Mouse (Mus musculus) liver, postnatal 0 days (tissue): Measurements from ENCODE around the gene Foxa3. TPM values are rescaled to one million over a fixed set of nuclear protein-coding genes. Genes with fewer than 3 reads are reported as not detected.
A peak's percentile ranks its signal among the peaks of the same experiment; 100 is the strongest.

Source experiments
- ATAC-seq: fragments of 200-750 bp; cut with Nextera tagmentation; 2 replicates; pipeline ENCODE4 v1.8.0; 2017; ENCODE audit warnings: mild to moderate bottlenecking, moderate library complexity
- DNase-seq: peaks from one replicate; pipeline ENCODE4 v3.0.0-alpha.2; 2016
- H3K27ac ChIP-seq: fragments of 300-500 bp; sonication (generic); 2 replicates; pipeline ENCODE4 v1.5.1; 2014; ENCODE audit warnings: antibody characterized with exemption, moderate library complexity, mild to moderate bottlenecking, low read depth
- H3K27me3 ChIP-seq: fragments of 300-500 bp; sonication (generic); 2 replicates; pipeline ENCODE4 v1.6.1; 2014; ENCODE audit warnings: low read length, control low read depth, mixed read lengths; ENCODE audit not compliant: insufficient read depth
- H3K36me3 ChIP-seq: fragments of 300-500 bp; sonication (generic); replicated peaks from 2 replicates; pipeline ENCODE4 v1.6.1; 2014; ENCODE audit warnings: mild to moderate bottlenecking, control low read depth, low read length, moderate library complexity, mixed read lengths; ENCODE audit not compliant: insufficient read depth
- H3K4me1 ChIP-seq: fragments of 300-500 bp; sonication (generic); 2 replicates; pipeline ENCODE4 v1.6.1; 2014; ENCODE audit warnings: antibody characterized with exemption, mild to moderate bottlenecking, control low read depth; ENCODE audit not compliant: insufficient read depth
- H3K4me2 ChIP-seq: fragments of 300-500 bp; sonication (generic); 2 replicates; pipeline ENCODE4 v1.6.1; 2014; ENCODE audit warnings: low read depth, mild to moderate bottlenecking, low read length, moderate library complexity, mixed read lengths
- H3K4me3 ChIP-seq: fragments of 300-500 bp; sonication (generic); 2 replicates; pipeline ENCODE4 v1.5.1; 2014; ENCODE audit warnings: low read depth, low read length
- H3K9ac ChIP-seq: fragments of 300-500 bp; sonication (generic); replicated peaks from 2 replicates; pipeline ENCODE4 v1.6.1; 2014; ENCODE audit warnings: mild to moderate bottlenecking, moderate library complexity
- H3K9me3 ChIP-seq: fragments of 300-500 bp; sonication (generic); 2 replicates; pipeline ENCODE4 v1.6.1; 2016; ENCODE audit warnings: mild to moderate bottlenecking, control low read depth, low read length, mixed read lengths
- CTCF ChIP-seq: sonication (generic); IDR thresholded peaks from 2 replicates; pipeline ENCODE4 v1.5.1; 2016; ENCODE audit warnings: antibody characterized with exemption, low read depth
- EP300 ChIP-seq: IDR thresholded peaks from 2 replicates; pipeline ENCODE4 v1.6.1; 2016; ENCODE audit warnings: antibody characterized with exemption, low read depth, mild to moderate bottlenecking
- WGBS: fragments of 180-500 bp; shearing (Covaris S2); extraction: QIAGEN DNeasy Blood & Tissue Kit; methylation state at CpG from one replicate; pipeline ENCODE4 v1.1.7; 2014; ENCODE audit not compliant: insufficient replicate concordance; 5-methylcytosine and 5-hydroxymethylcytosine counted together
- polyA plus RNA-seq: library from polyadenylated mRNA; unstranded; fragments of >200 nt; fragmentation: Nextera tagmentation; extraction: Ambion mirVana; gene quantifications from 2 replicates; pipeline ENCODE4 v1.2.1, GENCODE M21; 2015

Gene Foxa3
- polyA plus RNA-seq, 1 experiment from 2014 or later, result 61.0 TPM

DNA sequence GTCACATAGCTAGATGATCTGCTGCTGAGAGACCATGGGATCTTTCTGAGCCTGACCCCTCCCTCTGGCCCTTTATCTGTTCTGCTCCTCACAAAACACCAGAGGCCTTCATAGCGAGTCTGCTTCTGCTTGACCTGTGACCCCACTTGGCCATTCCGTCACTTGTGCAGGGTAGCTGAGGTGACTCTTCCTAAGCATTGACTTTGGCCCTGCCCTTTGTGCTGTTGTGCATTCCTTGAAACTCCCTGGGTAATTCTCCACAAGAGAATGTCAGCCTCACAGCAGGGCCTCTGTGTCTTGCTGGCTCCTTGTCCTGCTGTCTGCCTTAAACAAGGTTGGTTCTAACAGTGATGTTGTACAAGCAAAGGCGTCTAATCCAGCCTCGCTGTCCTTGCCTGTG lies 8.3 kb upstream of the Foxa3 start:
- 82% methylated on average over 4 of the region's 4 CpGs for WGBS
- H3K9ac ChIP-seq, result no peak overlapping the region
- H3K4me3 ChIP-seq, result no peak overlapping the region
- DNase-seq (no peak), ATAC-seq (no peak)
- no peaks in the 10 kb centered on the region for H3K27me3 ChIP-seq
- no peak overlapping the region for H3K27ac ChIP-seq
- no peak overlapping the region for H3K4me2 ChIP-seq
- H3K4me1 ChIP-seq, result peaks cover 7% of the 10 kb centered on the region; the same call in 1 of the 2 replicates
- H3K36me3 ChIP-seq, result peaks cover 58% of the 10 kb centered on the region
- no peaks in the 10 kb centered on the region for H3K9me3 ChIP-seq
- TF ChIP-seq EP300, result no peak
- TF ChIP-seq CTCF, result no peak

DNA sequence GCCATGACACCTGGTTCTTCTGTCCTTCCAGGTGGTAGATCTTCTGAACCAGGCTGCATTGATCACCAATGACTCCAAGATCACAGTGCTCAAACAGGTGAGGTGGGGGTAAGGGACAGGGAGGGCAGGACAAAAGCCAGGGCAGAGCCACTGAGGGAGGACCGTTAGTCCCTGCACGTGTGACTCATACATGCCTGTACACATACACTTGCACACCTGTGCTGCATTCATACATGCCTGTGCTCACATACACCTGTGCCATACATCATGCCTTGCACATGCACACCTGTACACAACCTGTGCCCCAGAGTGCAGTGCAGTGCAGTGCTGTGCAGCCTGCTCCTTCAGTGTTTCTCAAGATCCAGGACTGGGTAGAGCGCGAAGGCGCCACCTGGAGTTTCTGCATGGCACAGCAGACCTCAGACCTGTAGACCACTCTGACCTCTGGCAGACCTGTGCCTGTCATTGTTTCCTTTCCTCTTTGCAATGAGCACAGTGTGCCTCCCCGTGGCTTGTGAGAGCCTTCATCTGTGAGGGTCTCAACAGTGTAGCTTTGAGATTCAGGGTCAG lies 5.8 kb upstream of the Foxa3 start:
- no peak for ATAC-seq
- DNase-seq, result peak; percentile 70
- peaks cover 41% of the 10 kb centered on the region for H3K36me3 ChIP-seq

DNA sequence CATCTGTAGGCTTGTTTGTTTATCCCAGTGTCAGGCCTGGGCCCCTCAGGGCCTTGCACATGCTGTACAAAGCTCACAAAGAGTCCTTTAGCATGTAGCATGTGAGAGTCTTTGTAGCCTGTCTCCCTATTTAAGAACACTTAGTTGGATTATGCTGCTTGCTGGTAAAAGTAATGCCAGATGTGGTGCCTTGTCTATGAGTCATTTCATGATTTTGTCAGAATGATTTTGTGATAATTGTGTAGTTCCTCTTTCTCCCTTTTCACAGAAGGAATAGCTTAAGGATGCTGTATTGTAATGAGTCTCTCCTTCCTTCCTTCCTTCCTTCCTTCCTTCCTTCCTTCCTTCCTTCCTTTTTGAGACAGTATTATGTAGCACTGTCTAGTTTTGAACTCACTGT lies 4.7 kb upstream of the Foxa3 start:
- Histone ChIP-seq H3K9ac (no peak overlapping the region), H3K4me1 (peaks cover 24% of the 10 kb centered on the region), H3K27me3 (peaks cover 8% of the 10 kb centered on the region), H3K4me3 (no peak overlapping the region), H3K9me3 (no peaks in the 10 kb centered on the region), H3K4me2 (no peak overlapping the region), H3K36me3 (peaks cover 34% of the 10 kb centered on the region), H3K27ac (no peak overlapping the region)
- DNase-seq, result no peak
- TF ChIP-seq CTCF (no peak), EP300 (no peak)
- ATAC-seq, result no peak

More for the DNA sequence above, 5.8 kb upstream of the Foxa3 start:
- no peak for TF ChIP-seq EP300
- peak; percentile 79 for TF ChIP-seq CTCF
- H3K9ac ChIP-seq, result no peak overlapping the region
- H3K4me2 ChIP-seq, result no peak overlapping the region
- no peak overlapping the region for H3K4me3 ChIP-seq
- no peaks in the 10 kb centered on the region for H3K9me3 ChIP-seq
- H3K27ac ChIP-seq, result no peak overlapping the region
- WGBS, result 77% methylated on average over 6 of the region's 6 CpGs
- H3K4me1 ChIP-seq, result peaks cover 21% of the 10 kb centered on the region
- no peaks in the 10 kb centered on the region for H3K27me3 ChIP-seq

DNA sequence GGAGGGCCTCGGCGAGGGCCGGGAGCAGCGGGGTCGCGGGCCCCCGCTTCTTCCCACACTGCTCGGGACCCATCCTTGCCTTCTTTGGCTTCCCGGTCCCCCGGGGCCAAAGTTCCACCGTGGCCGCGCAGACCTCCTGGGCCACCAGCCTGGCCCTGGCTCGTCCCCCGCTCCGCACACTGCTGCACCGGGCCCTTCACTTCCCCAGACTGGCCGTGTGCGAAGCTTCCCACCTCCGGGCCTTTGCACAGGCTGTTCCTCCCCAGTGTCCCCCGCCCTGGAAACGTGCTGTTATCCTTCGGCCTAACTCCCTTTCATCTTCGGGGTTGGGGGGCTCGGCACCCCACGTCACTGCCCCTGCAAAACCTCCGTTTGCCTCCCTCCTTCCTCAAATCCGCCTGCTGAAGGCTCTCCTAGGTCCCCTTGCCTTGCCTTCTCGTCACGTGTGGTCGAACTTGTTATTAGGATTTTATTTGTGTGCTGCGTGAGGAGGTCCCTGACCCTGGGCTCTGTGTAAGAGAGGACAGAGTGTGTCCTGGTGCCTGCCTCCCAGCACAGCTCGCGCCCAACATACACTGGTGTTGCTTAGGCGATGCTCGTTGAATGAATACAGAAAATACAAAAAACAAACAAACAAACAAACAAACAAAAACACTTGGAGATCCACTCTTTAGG lies 1.4 kb upstream of the Foxa3 start:
- 3% methylated on average over 32 of the region's 36 CpGs for WGBS
- peak; percentile 43 for ATAC-seq
- peak; percentile 57 for DNase-seq
- peaks cover 10% of the 10 kb centered on the region for H3K36me3 ChIP-seq
- peak overlapping the region; percentile 97 for H3K9ac ChIP-seq
- H3K4me1 ChIP-seq, result peaks cover 24% of the 10 kb centered on the region
- H3K9me3 ChIP-seq, result no peaks in the 10 kb centered on the region
- H3K27me3 ChIP-seq, result peaks cover 16% of the 10 kb centered on the region
- H3K27ac ChIP-seq, result peak overlapping the region; percentile 87
- TF ChIP-seq CTCF, result no peak
- no peak for TF ChIP-seq EP300
- H3K4me3 ChIP-seq, result peak overlapping the region; percentile 100
- H3K4me2 ChIP-seq, result peak overlapping the region; percentile 98

DNA sequence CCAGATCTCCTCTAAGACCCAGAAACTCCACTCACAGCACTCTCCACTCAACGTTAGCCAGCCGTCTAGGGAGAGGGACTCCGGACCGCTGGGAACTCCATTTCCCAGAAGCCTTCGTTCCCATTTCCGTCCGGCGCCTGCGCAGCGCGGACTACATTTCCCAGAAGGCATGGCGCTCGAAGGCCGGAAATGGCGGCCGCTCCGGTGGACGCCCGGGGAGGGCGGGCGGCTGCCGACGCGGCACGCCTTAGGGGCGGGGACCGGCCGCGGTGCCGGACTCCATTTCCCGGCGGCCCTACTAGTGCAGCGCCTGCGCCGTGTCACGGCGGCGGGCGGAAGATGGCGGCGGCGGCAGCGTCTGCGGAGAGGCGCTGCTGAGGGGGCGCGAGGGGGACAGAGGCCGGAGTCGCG lies 763 bp upstream of the Foxa3 start, which contains the start of gene Sympk:
TSS of gene Sympk (plus strand) at position 282 of the 411 bp plus-strand sequence.
- DNase-seq (peak; percentile 96), ATAC-seq (peak; percentile 91)
- H3K9me3 ChIP-seq, result no peaks in the 10 kb centered on the region
- peaks cover 4% of the 10 kb centered on the region; the same call in 1 of the 2 replicates for H3K36me3 ChIP-seq
- H3K9ac ChIP-seq, result peak within 1 kb of the TSS; percentile 97
- peaks cover 16% of the 10 kb centered on the region for H3K27me3 ChIP-seq
- H3K4me2 ChIP-seq, result peak within 1 kb of the TSS; percentile 98
- peak within 1 kb of the TSS; percentile 100 for H3K4me3 ChIP-seq
- H3K4me1 ChIP-seq, result peaks cover 24% of the 10 kb centered on the region
- under 1% methylated on average over 34 of the region's 50 CpGs for WGBS
- no peak for TF ChIP-seq CTCF
- no peak; the same call in 1 of the 2 replicates for TF ChIP-seq EP300
- H3K27ac ChIP-seq, result peak within 1 kb of the TSS; percentile 87

DNA sequence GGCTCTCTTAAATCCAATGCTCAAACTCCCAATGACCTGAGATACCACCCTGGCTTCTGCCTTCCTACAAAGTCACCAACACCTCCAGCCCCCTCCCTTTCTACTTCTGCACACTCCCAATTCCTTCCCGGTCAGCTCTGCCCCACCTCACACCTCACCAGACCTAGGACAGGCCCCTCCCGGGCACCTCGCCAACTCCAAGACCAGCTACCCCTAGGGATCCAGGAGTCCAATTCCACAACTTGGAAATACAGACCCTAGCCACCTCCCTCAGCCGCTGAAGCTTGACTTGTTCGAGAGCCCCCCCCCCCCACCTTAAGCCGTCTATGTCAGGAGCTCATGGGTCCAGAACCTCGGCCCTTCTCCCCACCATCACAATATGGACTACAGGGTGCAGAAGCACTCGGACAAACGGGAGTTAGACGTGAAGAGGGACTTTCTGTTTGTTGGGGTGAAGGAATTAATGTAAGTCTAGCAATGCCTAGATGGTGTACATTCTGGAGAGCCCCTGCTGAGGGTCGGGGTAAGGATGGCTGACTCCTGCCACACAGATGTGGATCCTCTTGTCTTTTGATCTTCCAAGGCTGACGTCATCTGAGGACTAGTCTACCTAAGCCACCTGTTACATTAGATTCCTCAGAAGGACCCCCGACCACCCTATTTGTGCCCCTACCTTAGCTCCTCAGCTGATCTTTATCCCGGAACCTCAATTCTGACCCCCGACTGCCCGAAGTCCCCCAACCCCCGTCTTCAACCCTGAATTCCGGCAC lies 964 bp downstream of the Foxa3 start:
- DNase-seq (no peak), ATAC-seq (no peak)
- peaks cover 16% of the 10 kb centered on the region for H3K27me3 ChIP-seq
- H3K4me1 ChIP-seq, result peaks cover 19% of the 10 kb centered on the region
- H3K4me3 ChIP-seq, result peak overlapping the region; percentile 100
- peak overlapping the region; percentile 70 for H3K9ac ChIP-seq
- TF ChIP-seq CTCF (no peak), EP300 (no peak)
- no peaks in the 10 kb centered on the region for H3K36me3 ChIP-seq
- 48% methylated on average over 18 of the region's 18 CpGs for WGBS
- peak overlapping the region; percentile 67 for H3K27ac ChIP-seq
- no peaks in the 10 kb centered on the region for H3K9me3 ChIP-seq
- peak overlapping the region; percentile 62 for H3K4me2 ChIP-seq
